Mouse (Mus musculus) ES-Bruce4 (cell line): ENCODE data around the gene Homer2. TPM values are rescaled to one million over a fixed set of nuclear protein-coding genes. Genes with fewer than 3 reads are reported as not detected.

Experiments
- H3K27ac ChIP-seq: 2 replicates; pipeline ENCODE4 v1.5.1; 2012; ENCODE audit warnings: low read length, inconsistent platforms; ENCODE audit not compliant: insufficient read depth
- H3K27me3 ChIP-seq: 2 replicates; pipeline ENCODE4 v1.6.1; 2012; ENCODE audit warnings: mild to moderate bottlenecking, low read length, inconsistent platforms; ENCODE audit not compliant: control insufficient read depth, poor library complexity, insufficient read depth, severe bottlenecking
- H3K36me3 ChIP-seq: 2 replicates; pipeline ENCODE4 v1.6.1; 2012; ENCODE audit warnings: inconsistent platforms, mild to moderate bottlenecking, low read length, moderate library complexity; ENCODE audit not compliant: control insufficient read depth, poor library complexity, insufficient read depth, severe bottlenecking
- H3K4me1 ChIP-seq: one replicate; pipeline ENCODE4 v1.8.1; 2011; ENCODE audit warnings: low read length; ENCODE audit not compliant: control insufficient read depth, insufficient read depth
- H3K4me3 ChIP-seq: 2 replicates; pipeline ENCODE4 v1.5.1; 2011; ENCODE audit warnings: low read depth, mild to moderate bottlenecking, low read length
- H3K9ac ChIP-seq: 2 replicates; pipeline ENCODE4 v1.6.1; 2012; ENCODE audit warnings: low read depth, mild to moderate bottlenecking, inconsistent platforms; ENCODE audit not compliant: poor library complexity, severe bottlenecking
- H3K9me3 ChIP-seq: replicated peaks from 2 replicates; pipeline ENCODE4 v1.6.1; 2012; ENCODE audit warnings: mild to moderate bottlenecking, low read length, inconsistent platforms; ENCODE audit not compliant: control insufficient read depth, poor library complexity, insufficient read depth, severe bottlenecking
- CTCF ChIP-seq: IDR thresholded peaks from one replicate; pipeline ENCODE4 v1.8.1; 2011; ENCODE audit warnings: low read depth, low read length
- EP300 ChIP-seq: IDR thresholded peaks from 2 replicates; pipeline ENCODE4 v1.6.1; 2011; ENCODE audit warnings: low read depth, low read length; ENCODE audit not compliant: insufficient read depth
- POLR2A ChIP-seq: IDR thresholded peaks from one replicate; pipeline ENCODE4 v1.8.1; 2011; ENCODE audit warnings: low read length; ENCODE audit not compliant: insufficient read depth
- polyA plus RNA-seq: library from polyadenylated mRNA; stranded (reverse); fragments of >200 nt; gene quantifications from 2 replicates; pipeline ENCODE4 v1.2.4, GENCODE M21; 2011; ENCODE audit warnings: low read depth; ENCODE audit not compliant: missing spikeins, insufficient read depth, insufficient read length

Gene Homer2
- polyA plus RNA-seq, 1 experiment = 9.2 TPM

- H3K9ac ChIP-seq = no peak overlapping the region
- no peaks in the 10 kb centered on the region for H3K4me1 ChIP-seq
- H3K36me3 ChIP-seq = no peaks in the 10 kb centered on the region
- no peak overlapping the region for H3K4me3 ChIP-seq
- no peaks in the 10 kb centered on the region for H3K9me3 ChIP-seq
- H3K27me3 ChIP-seq = no peaks in the 10 kb centered on the region
- H3K27ac ChIP-seq = no peak overlapping the region
- TF ChIP-seq POLR2A (no peak), CTCF (no peak), EP300 (no peak)
Measured at GRCm38 (mm10) chr7:81725986-81726727, 18.8 kb upstream of the Homer2 start.

- H3K9me3 ChIP-seq = no peaks in the 10 kb centered on the region
- no peaks in the 10 kb centered on the region for H3K4me1 ChIP-seq
- H3K36me3 ChIP-seq = no peaks in the 10 kb centered on the region
- no peak overlapping the region for H3K4me3 ChIP-seq
- H3K9ac ChIP-seq = no peak overlapping the region
- H3K27me3 ChIP-seq = no peaks in the 10 kb centered on the region
- no peak overlapping the region for H3K27ac ChIP-seq
- TF ChIP-seq EP300 = no peak
Measured at GRCm38 (mm10) chr7:81723851-81724250, 16.5 kb upstream of the Homer2 start.

- H3K4me1 ChIP-seq = no peaks in the 10 kb centered on the region
- H3K27ac ChIP-seq = no peak overlapping the region
- TF ChIP-seq POLR2A (no peak), EP300 (no peak), CTCF (no peak)
- H3K9me3 ChIP-seq = no peaks in the 10 kb centered on the region
- H3K9ac ChIP-seq = no peak overlapping the region
- no peak overlapping the region for H3K4me3 ChIP-seq
- no peaks in the 10 kb centered on the region for H3K27me3 ChIP-seq
- no peaks in the 10 kb centered on the region for H3K36me3 ChIP-seq
Measured at GRCm38 (mm10) chr7:81721271-81721670, 13.9 kb upstream of the Homer2 start.

GRCm38 (mm10) chr7:81719216-81719661 lies 11.9 kb upstream of the Homer2 start:
- no peak for TF ChIP-seq POLR2A
- no peak for TF ChIP-seq CTCF
- no peak for TF ChIP-seq EP300
- no peak overlapping the region for H3K4me3 ChIP-seq
- no peaks in the 10 kb centered on the region for H3K27me3 ChIP-seq
- H3K36me3 ChIP-seq = no peaks in the 10 kb centered on the region
- H3K9ac ChIP-seq = no peak overlapping the region
- H3K9me3 ChIP-seq = no peaks in the 10 kb centered on the region
- no peak overlapping the region for H3K27ac ChIP-seq
- no peaks in the 10 kb centered on the region for H3K4me1 ChIP-seq

GRCm38 (mm10) chr7:81718657-81719056 lies 11.3 kb upstream of the Homer2 start:
- Histone ChIP-seq H3K36me3 (no peaks in the 10 kb centered on the region), H3K4me3 (no peak overlapping the region), H3K9me3 (no peaks in the 10 kb centered on the region), H3K4me1 (no peaks in the 10 kb centered on the region), H3K27ac (no peak overlapping the region), H3K9ac (no peak overlapping the region), H3K27me3 (no peaks in the 10 kb centered on the region)
- TF ChIP-seq CTCF = no peak
- TF ChIP-seq EP300 = no peak
- no peak for TF ChIP-seq POLR2A

- Histone ChIP-seq H3K4me3 (no peak overlapping the region), H3K4me1 (no peaks in the 10 kb centered on the region), H3K27me3 (peaks cover 9% of the 10 kb centered on the region), H3K27ac (no peak overlapping the region), H3K36me3 (no peaks in the 10 kb centered on the region), H3K9me3 (0 out of 2 replicates have a peak, but pooled peaks cover 3% of the 10 kb centered on the region), H3K9ac (no peak overlapping the region)
- no peak for TF ChIP-seq EP300
- no peak for TF ChIP-seq CTCF
Measured at GRCm38 (mm10) chr7:81710166-81710565, 2.8 kb upstream of the Homer2 start.
